Mouse (Mus musculus) E14TG2a.4 (cell line): ENCODE data around the gene Usp46.

Experiments
- H3K27me3 ChIP-seq: 2 replicates; pipeline ENCODE4 v1.6.1; 2014; ENCODE audit warnings: low read length, control low read depth; ENCODE audit not compliant: insufficient read depth
- H3K36me3 ChIP-seq: 2 replicates; pipeline ENCODE4 v1.6.1; 2014; ENCODE audit warnings: low read length, control low read depth; ENCODE audit not compliant: insufficient read depth
- H3K4me1 ChIP-seq: replicated peaks from 2 replicates; pipeline ENCODE4 v1.6.1; 2014; ENCODE audit warnings: low read depth, low read length, control low read depth
- H3K4me3 ChIP-seq: replicated peaks from 2 replicates; pipeline ENCODE4 v1.5.1; 2014; ENCODE audit warnings: mild to moderate bottlenecking, low read length
- H3K9me3 ChIP-seq: 2 replicates; pipeline ENCODE4 v1.6.1; 2014; ENCODE audit warnings: low read length, control low read depth
- CTCF ChIP-seq: conservative IDR thresholded peaks from 2 replicates; pipeline ENCODE4 v1.5.1; 2014; ENCODE audit warnings: low read length
- NANOG ChIP-seq: IDR thresholded peaks from 2 replicates; pipeline ENCODE4 v1.6.1; 2014; ENCODE audit warnings: borderline replicate concordance, low read length, mixed read lengths
- POU5F1 ChIP-seq: IDR thresholded peaks from 2 replicates; pipeline ENCODE4 v1.6.1; 2014; ENCODE audit warnings: low read length, borderline replicate concordance

Usp46 gene

DNA sequence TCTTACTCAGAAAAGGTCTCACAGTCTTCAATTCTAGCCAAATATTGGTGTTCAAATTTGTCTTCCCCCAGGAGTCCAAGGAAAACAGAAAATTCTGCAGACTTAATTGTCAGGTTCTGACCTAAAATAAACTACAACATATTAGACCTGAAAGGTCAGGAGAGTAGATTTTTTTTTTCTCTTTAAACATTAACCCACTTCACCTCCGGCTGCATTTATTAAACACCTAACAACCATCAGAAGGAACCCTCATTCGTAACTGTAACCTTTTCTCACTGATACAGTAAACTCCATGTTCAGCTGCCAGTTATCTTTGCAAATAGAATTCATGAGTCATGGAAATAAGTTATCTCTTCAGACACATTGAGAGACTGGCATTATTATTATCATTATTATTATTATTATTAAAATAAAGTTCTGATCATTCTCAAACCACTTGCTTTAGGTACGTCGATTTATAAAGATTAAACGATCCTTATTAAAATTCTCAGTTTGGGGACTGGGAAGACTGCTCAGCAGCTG, 4.9 kb downstream of the Usp46 start:
- TF ChIP-seq CTCF (no peak), POU5F1 (no peak), NANOG (no peak)
- no peaks in the 10 kb centered on the region for H3K36me3 ChIP-seq
- no peak overlapping the region for H3K4me3 ChIP-seq
- H3K9me3 ChIP-seq, result no peaks in the 10 kb centered on the region
- H3K4me1 ChIP-seq, result peaks cover 77% of the 10 kb centered on the region
- H3K27me3 ChIP-seq, result no peaks in the 10 kb centered on the region

DNA sequence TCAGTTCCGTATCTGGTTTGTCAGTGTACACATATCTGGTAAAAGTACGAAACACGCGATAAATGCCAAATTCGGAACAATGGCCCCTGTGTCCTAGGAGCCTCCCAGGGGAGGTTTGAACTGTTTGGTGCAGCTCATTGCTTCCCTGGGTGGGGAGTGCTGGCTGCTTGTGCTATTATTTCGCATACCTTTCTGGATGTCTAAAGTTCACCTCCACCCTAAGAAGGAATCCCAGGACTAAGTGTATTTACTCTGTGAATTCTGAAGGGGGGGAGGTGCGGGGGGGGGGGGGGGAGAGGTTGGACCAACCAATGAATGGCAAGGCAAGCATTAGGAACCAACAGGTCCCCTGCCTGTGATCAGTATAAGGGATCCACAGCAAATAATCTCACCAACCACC, 6.0 kb downstream of the Usp46 start:
- TF ChIP-seq NANOG, result no peak
- TF ChIP-seq POU5F1, result no peak
- no peak for TF ChIP-seq CTCF
- Histone ChIP-seq H3K27me3 (no peaks in the 10 kb centered on the region), H3K4me1 (peaks cover 72% of the 10 kb centered on the region), H3K36me3 (no peaks in the 10 kb centered on the region), H3K4me3 (peak overlapping the region; percentile 63; the same call in 1 of the 2 replicates), H3K9me3 (no peaks in the 10 kb centered on the region)

DNA sequence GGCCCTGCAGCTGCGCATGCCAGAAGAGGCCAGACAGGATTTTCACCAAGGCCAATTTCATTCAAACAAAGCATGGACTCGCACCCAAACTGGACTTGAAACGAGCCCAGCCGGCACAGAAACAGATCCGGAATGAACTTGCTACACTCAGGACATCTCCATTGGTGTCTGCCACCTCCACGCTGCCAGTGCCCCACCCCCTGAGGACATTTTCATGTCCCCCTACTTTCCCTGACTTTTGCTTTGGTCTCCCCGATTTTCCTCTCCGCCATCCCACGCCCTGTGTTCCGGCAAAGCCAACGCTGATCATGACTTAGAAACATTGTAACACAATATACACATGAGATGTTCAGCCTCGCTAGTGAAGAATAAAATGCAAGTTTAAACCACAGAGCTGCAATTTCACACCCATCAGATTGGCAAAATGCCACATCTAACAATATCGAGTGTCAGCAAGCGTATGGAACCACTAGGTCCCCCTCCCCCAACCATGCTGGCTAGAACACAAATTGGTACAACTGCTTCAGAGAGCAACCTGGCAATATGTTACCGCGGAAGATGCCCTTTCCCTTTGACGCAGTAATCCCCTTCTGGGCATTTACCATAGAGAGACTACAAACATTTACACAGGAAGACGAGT, 6.7 kb downstream of the Usp46 start:
- H3K27me3 ChIP-seq, result no peaks in the 10 kb centered on the region
- H3K9me3 ChIP-seq, result no peaks in the 10 kb centered on the region
- no peak for TF ChIP-seq CTCF
- no peak for TF ChIP-seq POU5F1
- TF ChIP-seq NANOG, result no peak
- peaks cover 64% of the 10 kb centered on the region for H3K4me1 ChIP-seq
- H3K36me3 ChIP-seq, result no peaks in the 10 kb centered on the region
- peak overlapping the region; percentile 63 for H3K4me3 ChIP-seq

DNA sequence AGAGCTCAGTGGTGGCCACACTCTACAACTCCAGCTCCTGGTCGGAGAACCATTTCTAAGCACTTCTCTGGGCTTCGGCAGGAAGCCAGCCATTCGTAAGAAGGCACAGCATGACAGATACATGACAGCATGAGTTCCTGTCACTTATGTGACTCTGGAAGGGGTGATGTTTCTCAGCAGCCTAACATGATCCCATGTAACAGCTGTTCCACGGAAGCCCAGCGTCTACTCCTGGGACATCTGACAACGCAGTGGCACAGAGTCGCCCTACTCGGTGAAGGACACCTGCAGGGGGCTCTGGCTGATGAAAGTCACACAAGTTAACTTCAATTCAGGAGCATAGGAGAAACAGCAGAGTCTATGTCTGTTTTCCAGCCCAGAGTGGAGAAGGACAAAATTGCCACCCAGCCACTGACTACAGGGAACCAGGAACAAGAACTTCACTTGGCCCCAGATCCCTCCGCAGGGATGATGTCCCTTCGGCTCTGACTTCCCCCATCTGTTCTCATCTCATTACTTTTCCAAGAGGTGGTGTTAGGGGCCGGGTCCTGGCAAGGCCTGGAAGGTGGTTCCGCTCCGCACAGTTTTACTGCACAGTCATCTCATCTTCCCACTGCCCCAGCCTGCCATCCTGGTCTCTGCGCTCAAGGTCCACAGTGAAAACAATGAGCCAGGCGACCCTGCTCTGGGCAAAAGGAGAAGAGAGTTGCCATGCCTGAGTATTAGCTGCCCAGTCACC, 15.9 kb downstream of the Usp46 start:
- Histone ChIP-seq H3K27me3 (no peaks in the 10 kb centered on the region), H3K4me1 (peaks cover 42% of the 10 kb centered on the region), H3K9me3 (no peaks in the 10 kb centered on the region), H3K4me3 (peak overlapping the region; percentile 13; the same call in 1 of the 2 replicates), H3K36me3 (no peaks in the 10 kb centered on the region)
- no peak for TF ChIP-seq POU5F1
- no peak for TF ChIP-seq NANOG
- no peak for TF ChIP-seq CTCF

DNA sequence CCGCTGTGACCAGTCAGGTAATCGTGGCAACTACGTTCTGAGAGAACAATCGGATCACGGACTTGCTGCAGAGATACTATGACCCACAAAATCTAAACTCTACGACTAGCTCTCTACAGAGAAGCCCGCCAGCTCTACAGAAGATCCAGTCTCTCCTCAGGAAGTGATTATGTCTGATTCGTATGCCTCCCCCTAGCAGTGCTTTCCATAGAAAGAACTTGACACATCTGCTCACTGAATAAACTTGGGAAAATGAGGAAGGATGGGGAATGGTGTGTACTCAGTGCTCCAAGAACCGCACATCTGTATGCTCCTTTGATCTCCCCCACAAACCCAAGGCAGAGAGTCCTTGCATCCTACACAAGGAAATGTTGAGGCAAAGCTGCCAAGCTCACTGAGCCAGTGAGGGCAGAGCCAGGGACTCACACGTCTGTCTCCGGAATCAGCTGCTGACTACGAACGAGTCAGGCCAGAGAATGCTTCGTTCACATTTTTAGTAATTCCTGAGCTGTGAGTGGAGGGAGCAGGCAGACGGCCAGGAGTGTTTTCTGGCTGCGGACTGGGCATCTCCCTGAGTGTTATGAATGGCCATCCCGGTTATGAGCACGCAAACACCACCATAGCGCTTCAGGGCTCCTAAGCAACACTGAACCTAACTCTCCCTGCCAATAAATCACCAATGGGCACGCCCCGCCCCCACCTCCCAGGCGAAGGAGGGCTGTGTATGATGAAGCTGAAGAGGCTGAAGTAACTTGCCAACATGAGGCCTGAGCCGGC, 16.6 kb downstream of the Usp46 start:
- Histone ChIP-seq H3K4me1 (peaks cover 42% of the 10 kb centered on the region), H3K36me3 (no peaks in the 10 kb centered on the region), H3K27me3 (no peaks in the 10 kb centered on the region), H3K9me3 (no peaks in the 10 kb centered on the region), H3K4me3 (peak overlapping the region; percentile 13; the same call in 1 of the 2 replicates)
- TF ChIP-seq POU5F1 (no peak), NANOG (no peak), CTCF (no peak)

DNA sequence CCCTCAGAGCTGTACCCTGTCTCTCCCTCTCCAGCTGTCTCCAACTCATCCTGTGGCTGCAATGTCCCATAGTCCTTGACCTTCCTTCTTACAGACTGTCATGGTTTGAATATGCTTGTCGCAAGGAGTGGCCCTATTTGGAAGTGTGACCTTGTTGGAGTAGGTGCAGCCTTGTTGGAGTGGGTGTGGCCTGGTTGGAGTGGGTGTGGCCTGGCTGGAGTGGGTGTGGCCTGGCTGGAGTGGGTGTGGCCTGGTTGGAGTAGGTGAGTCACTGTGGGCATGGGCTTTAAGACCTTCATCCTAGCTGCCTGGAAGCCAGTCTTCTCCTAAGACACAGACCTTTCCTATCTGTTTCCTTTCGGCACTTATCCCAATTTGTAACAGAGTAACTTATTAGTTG, 17.3 kb downstream of the Usp46 start:
- Histone ChIP-seq H3K4me3 (no peak overlapping the region), H3K27me3 (no peaks in the 10 kb centered on the region), H3K36me3 (no peaks in the 10 kb centered on the region), H3K9me3 (no peaks in the 10 kb centered on the region), H3K4me1 (peaks cover 42% of the 10 kb centered on the region)
- no peak for TF ChIP-seq POU5F1
- TF ChIP-seq NANOG, result no peak
- no peak for TF ChIP-seq CTCF

DNA sequence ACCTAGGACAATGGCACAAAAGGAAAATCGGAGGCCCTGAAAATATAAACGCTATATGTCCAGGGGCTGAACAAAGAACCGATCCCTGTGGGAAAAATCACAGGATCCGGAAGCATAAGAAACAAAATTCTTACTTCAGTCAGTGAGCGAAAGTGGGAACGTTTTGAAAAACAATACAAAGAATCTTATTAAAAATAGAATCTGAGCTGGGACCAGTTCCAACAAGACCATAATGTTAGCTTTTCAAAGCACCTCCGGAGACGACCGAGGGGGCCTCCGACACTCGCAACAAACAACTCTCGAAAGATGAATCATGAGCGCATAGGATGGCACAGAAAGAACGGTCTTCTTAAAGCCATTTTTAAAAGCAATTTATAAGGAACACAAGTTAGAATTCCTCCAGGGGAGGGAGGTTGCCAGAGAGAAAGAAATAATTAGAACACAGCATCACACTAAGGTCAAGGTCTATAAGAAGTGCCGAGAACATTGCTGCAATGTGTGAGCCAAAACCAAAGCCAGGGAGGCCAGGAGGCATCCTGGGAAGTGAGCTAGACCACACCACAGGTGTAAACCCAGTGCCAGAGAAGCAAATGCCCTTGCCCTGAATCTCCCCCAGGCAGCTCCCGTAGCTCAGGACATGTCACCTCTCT, 19.3 kb downstream of the Usp46 start:
- TF ChIP-seq CTCF (no peak), NANOG (no peak), POU5F1 (no peak)
- Histone ChIP-seq H3K36me3 (no peaks in the 10 kb centered on the region), H3K9me3 (no peaks in the 10 kb centered on the region), H3K27me3 (no peaks in the 10 kb centered on the region), H3K4me3 (peak overlapping the region; percentile 45), H3K4me1 (peaks cover 45% of the 10 kb centered on the region)
